Mouse (Mus musculus) yolk sac, embryonic 10.5 days (tissue): Measurements from ENCODE around the gene Zc2hc1b.

Experiments used
- DNase-seq: peaks from one replicate; pipeline ENCODE4 v3.0.0-alpha.2; 2017; ENCODE audit warnings: low spot score

The Zc2hc1b gene

DNA sequence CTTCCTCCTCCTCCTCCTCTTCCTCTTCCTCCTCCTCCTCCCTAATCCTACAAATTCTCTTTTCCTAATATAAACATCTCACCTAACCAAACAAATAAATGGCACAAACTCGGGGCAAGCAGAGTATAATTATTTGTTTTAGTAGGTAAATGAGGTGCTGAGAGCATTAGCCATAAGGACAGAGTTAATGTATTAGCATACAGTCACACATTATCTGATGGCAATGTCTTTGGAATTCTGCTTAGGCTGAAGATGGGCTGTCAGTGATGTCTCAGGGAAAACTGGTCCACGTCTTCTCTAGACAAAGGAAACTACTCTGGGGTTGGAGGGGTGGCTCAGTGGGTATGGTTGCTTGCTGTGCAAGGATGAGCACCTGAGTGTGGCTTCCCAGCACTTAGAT, 6.4 kb downstream of the Zc2hc1b start:
- DNase-seq = no peak

DNA sequence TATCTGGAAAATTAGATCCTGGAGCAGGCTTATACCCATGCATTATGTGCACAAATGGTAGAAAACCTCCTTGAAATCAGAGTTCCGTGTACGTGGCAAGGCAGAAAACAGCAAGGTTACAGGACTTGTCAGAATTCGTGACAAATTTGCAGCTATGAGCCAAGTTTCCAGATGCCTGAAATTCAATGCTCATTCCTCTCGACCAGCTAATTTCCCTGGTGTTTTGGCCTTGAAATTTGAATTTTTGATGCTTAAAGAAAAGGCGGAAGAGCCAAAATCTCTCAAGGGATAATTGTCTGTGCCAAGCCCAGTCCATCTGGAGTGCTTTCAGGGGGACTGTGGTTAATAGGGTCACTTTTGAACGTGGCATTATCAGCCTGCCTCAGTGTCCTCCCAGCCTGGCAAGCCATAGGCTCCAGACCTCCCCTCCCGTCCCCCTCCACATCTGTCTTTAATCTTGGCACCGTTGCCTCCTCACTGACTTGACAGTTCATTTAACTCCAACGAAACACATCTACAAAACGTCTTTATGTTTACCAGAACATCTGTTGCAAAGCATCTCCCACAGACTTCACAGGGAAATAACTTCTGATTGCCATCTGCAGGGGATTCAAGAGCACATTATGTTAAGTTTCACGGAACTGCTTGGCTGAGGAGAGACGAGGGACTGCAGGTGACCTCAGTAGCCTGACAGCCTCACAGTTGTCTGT, 6.9 kb downstream of the Zc2hc1b start:
- no peak for DNase-seq

- peak; percentile 26 for DNase-seq
These were observed 9.4 kb downstream of the Zc2hc1b start for GRCm38 (mm10) chr10:13168461-13168860.

- no peak for DNase-seq
These were observed 15.8 kb downstream of the Zc2hc1b start for GRCm38 (mm10) chr10:13162031-13162430.

DNA sequence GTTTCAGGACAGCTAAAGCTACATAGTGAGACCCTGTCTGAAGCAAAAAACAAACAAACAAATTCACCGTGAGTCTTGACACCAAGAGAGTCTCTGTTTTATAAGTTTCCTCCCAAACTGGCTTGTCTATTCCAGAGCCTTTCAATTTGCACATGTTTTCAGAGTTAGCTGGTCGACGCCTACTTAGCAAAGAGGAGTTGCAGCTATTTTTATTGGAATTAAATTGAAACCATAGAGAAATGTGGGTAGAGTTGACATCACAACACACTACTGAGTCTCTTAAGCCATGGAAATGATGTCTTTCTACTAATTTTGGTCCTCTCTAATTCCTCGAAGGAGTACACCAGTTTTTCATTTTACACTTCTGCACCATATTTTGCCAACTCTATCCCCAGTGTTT, 16.9 kb downstream of the Zc2hc1b start:
- DNase-seq = no peak

- no peak for DNase-seq
These were observed 22.4 kb downstream of the Zc2hc1b start for GRCm38 (mm10) chr10:13155377-13155776.

DNA sequence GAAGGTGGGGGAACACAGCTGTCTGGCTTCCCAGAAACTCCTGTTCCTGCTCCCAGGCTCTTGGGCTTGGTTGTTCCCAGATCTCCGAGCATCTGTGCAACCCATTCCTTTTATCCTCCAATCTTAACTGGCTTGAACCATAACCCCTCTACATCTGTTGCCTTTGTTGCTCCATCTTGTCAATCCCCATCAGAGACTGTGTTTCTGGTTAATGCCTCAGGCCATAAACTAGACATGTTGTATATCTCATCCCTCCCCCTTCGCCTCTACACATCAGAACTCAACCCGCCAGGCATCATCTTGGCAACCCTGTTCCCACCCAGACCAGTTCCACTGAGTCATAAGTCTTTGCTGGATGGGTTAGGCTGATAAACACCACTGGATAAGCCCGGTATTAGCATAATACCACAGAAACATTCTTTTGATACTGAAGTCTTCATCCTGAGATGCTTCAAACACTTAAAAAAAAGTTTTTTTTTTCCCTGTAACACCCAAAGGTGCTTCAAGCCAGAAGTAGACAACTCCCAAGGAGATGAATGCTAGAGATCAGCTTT, 24.9 kb downstream of the Zc2hc1b start:
- DNase-seq = no peak

DNA sequence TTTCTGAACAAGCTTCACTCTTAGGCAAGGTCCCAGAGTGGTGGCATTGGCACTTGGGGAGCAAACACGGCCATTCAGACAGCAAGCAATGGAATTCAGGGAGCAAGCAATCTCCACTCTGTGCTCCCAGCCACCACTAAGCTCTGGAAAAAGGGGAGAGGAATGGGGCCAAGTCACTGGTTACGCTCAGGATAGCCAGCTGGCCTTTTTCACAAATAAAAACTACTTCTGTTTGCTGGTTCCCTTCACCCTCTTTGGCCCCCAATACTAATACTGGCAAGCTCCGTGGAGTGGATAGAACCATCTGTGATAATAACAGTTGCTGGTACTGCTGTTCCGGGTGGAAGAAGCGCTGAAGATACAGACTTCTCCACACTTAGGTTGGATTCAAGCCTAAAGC, 26.5 kb downstream of the Zc2hc1b start:
- no peak for DNase-seq

DNA sequence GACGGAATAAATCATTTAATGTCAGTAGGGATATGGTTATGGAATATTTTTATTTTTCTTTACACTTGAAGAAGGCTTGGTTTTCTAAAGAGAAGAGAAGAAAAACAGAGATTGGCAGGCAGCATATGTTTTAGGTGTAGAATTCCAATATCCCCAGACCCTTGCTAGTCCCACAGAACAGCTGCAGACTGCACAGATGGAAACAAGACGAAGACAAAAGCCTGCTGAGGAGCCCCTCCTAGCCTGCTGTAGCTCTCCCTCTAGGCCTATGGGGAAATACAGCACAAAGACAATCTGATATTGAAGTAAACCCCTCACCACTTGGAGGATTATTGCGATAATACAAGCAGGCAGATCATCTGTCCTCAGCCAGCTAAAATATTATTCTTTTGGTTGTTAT, 27.4 kb downstream of the Zc2hc1b start:
- no peak for DNase-seq

GRCm38 (mm10) chr10:13140434-13140833, 37.4 kb downstream of the Zc2hc1b start:
- DNase-seq = no peak

DNA sequence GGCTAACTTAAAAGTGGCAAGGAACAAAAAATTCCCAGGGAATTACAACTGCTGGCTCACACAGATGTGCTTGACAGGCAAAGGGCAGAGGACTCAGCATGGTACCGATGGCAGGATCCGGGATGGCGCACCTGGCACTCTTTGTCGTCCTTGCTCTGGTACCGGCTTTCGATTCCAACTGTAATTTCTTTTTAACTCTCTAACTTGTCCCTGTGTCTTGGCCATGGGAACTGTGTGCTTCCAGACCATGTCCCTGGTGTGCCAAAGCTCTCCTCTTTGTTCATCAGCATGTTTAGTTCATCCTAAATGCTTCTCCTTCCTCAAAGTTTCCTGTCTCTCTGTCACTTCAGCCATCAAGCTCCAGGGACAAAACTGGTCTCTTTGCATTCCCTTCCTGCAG, 39.9 kb downstream of the Zc2hc1b start:
- no peak for DNase-seq

- DNase-seq = no peak
These were observed 42.1 kb downstream of the Zc2hc1b start for GRCm38 (mm10) chr10:13135751-13136150.

GRCm38 (mm10) chr10:13135276-13135675, 42.5 kb downstream of the Zc2hc1b start:
- DNase-seq = no peak

GRCm38 (mm10) chr10:13133850-13134249, 44.0 kb downstream of the Zc2hc1b start:
- DNase-seq = no peak

DNA sequence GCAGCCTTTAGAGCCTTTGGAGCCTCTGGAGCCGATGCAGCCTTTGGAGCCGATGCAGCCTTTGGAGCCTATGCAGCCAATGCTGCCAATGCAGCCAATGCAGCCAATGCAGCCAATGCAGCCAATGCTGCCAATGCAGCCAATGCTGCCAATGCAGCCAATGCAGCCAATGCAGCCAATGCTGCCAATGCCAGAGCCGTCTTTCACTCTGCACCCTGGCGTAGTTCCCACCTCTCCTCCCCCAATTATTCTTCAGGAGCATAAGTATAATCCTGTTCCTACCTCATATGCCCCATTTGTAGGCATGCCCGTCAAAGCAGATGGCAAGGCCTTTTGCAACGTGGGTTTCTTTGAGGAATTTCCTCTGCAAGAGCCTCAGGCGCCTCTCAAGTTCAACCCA, 49.9 kb downstream of the Zc2hc1b start:
- DNase-seq = no peak

DNA sequence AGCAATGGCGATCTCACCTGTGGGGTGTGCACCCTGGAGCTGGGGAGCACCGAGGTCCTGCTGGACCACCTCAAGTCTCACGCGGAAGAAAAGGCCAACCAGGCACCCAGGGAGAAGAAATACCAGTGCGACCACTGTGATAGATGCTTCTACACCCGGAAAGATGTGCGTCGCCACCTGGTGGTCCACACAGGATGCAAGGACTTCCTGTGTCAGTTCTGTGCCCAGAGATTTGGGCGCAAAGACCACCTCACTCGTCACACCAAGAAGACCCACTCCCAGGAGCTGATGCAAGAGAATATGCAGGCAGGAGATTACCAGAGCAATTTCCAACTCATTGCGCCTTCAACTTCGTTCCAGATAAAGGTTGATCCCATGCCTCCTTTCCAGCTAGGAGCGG, 50.5 kb downstream of the Zc2hc1b start:
- no peak for DNase-seq

DNA sequence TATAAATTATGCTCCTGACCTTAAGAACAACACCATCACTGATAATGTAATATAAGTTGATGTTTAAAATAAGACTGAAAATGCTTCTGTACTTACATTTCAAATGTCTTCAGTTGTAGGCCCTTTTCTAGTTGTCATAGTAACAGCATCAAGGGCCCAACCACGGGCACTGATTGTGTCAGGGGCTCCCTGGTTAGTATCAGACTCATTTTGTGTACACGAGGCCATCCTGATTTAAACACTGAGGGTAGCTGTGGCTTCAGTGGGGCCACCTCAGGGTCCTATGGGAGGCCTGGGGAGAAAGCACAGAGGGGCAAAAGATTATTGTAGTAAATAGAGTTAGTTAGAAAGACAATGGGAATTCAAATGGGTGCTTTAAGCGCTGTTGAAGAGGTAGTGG, 52.0 kb downstream of the Zc2hc1b start:
- no peak for DNase-seq

DNA sequence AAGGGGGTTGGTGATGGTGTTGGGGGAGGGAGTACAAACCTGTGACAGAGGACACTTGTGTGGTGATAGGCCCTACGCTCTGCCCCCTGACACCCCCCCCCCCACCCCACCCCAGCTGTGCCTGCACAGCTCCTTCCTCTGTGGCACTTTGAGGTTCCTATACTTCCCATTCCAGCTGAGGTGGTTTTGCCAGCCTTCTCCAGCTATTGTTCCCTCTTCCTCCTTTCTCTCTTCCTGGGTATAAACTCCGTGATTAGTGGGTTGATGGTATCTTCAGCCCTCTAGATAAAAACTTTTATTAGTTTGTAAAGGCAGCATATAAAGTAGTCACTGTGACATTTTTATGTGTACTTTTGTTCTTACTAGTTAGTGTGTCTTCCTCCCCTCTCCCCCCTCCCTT, 58.5 kb downstream of the Zc2hc1b start:
- DNase-seq = no peak

GRCm38 (mm10) chr10:13118770-13119102, 59.1 kb downstream of the Zc2hc1b start:
- no peak for DNase-seq

DNA sequence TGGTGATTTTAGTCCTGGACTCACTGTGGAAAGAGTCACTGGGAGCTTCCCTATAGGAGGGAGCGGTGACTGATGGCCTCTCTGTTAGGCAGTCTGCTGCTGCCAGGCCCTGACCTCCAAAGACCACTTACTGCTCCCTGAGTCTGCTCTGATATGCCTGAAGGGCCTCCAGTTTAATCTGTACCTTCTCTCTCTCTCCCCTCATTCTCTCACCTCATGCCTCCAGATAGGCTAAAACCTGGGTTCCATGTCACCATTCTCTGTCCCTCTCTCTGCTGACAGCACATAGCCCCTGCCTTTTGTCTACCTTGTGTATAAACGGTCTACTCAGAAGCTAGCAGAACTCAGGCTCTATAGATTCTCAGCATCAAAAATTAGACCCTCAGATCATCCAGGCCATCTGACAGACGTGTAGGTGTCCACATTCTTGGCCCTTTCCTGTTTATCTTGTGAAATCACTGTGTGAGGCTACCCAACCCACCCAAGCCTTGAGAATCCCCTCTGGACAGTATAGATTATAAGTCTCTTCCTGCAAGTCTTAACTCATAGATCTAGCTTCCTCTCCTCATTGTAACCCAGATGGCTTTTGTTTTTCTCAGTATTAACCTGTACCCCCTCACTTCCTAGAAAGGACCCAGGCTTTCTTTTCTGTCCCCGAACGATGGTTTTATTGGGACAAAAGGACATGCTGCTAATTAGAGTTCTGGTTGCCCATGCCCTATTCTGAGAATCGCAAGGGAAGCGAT, 59.6 kb downstream of the Zc2hc1b start:
- no peak for DNase-seq

DNA sequence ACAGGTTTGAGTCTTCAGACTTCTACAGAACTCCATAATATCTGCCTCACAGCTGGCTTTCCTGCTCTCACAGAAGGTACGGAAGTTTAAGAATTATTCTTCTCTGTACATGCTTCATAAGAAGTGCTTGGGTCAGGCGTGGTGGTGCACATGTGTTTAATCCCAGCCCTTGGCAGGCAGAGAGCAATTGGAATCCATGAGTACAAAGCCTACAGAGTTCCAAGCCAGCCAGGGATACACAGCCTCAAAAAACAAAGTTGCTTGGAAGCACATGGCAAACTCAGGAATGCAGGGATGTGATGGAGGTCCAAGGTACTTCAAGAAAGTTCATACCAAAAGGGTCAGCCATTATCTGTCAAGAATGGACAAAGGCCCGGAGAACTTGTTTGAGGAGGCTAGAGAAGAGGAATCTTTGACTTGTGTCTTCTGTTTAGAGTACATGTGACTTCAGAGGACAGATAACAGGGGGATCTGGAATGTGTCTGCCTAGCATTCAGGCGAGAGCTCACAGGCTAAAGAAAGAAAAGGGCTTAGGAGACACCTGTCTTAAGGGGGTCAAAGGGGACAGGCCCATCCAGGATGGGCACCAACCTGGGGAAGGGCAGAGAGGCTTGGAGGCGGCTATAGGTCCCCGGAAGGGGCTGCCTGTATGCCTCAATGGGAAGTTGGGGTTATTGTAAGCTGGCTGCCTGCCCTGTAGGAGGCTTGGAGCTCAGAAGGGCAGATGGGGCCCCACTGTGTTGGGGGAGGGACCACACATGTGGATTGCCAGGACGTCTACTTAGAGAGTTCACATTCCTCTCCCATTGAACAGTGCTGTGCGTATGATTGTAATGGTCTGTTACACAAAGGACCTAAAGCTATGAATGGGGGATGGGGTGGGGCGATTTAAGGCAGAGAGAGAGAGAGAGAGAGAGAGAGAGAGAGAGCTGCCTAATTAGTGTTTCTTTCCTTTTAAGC, 60.8 kb downstream of the Zc2hc1b start:
- DNase-seq = peak; percentile 36

- DNase-seq = no peak
These were observed 62.8 kb downstream of the Zc2hc1b start for GRCm38 (mm10) chr10:13115030-13115429.
